Mouse (Mus musculus): Measurements from ENCODE around the gene Ust.

The Ust gene

GRCm38 (mm10) chr10:8227705-8228374 is 290.8 kb downstream of the Ust start:
- no peak for DNase-seq (ENCODE audit: low read depth, low spot score)

DNA sequence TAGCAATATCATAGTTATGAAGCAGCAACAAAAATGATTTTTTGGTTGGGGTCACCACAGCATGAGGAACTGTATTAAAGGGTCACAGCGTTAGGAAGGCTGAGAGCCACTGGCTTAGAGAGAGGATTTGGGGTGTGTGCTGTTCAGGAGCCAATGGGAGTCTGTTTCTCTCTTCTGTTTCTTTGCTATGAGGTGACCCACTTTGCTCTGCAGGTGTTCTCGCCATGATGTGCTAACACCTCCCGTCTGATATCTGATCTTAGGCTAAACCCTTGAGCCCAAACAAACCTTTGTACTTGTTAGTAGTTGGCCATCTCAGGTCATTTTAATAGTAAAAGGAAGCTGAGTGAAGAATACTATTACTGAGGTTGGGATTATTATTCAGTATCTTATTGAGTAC is 292.0 kb downstream of the Ust start:
- DNase-seq (ENCODE audit: low read depth, low spot score) = no peak

GRCm38 (mm10) chr10:8224641-8225040 is 294.0 kb downstream of the Ust start:
- DNase-seq (ENCODE audit: low read depth, low spot score) = no peak

- no peak for DNase-seq (ENCODE audit: low read depth, low spot score)
Measured at GRCm38 (mm10) chr10:8224046-8224445, 294.6 kb downstream of the Ust start.

GRCm38 (mm10) chr10:8216946-8217345 is 301.7 kb downstream of the Ust start:
- DNase-seq (ENCODE audit: low read depth, low spot score) = no peak

- DNase-seq (ENCODE audit: low read depth, low spot score) = no peak
Measured at GRCm38 (mm10) chr10:8215181-8215580, 303.4 kb downstream of the Ust start.

DNA sequence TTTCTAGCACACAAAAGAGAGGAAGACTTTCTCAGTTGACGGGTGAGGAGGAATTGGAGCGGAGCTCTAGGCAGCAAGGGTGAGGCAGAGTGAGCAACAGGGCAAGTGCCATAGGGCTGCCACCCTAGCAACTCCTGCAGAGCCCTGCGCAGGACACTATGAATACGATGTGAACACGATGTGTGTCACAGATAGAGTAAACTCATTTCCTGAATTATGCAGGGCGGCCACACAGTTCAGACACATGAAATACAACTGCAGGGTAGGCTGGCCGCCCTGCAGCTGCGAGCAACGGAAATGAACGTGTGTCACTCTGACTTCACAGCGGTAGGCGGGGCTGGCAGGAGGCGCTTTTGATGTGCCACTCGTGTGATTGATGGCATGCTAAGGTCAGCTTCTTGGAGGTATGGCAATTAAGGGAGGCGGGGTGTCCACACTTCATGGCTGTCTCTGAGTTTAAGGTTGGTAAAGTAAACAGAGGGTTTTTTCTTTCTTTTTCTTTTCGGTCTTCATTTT is 304.7 kb downstream of the Ust start:
- no peak for DNase-seq (ENCODE audit: low read depth, low spot score)

DNA sequence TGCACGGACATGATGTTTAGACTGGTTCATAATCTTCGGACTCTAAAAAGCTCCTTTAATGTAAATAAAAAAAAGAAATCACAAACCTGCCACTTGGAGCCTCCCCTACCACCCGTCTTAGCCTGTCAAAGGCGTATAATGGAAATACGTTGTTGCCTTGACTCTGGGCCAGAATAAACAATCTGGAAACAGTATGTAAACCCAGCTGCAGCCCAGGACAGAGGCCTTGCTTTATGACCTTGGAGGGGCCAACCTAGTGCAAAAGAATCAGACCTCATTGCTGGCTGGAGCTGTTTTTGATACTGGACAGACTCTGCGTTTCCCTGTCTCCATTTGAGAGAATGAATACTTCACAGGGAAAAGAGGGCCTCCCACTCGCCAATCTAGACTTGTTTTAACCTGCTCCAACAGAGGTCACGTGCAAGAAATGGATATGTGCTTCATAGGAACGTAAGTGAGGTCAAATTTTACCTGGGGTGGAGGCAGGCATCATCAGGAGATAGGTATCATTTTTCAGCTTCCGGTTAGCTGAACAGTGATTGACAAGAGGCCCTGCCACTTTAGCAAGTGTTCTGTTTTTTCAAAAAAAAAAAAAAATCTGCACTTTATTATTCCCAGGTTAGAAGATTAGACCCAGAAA is 305.2 kb downstream of the Ust start:
- DNase-seq (ENCODE audit: low read depth, low spot score) = no peak

- DNase-seq (ENCODE audit: low read depth, low spot score) = no peak
Measured at GRCm38 (mm10) chr10:8212611-8213226, 305.9 kb downstream of the Ust start.

GRCm38 (mm10) chr10:8211694-8212093 is 306.9 kb downstream of the Ust start:
- DNase-seq (ENCODE audit: low read depth, low spot score) = no peak

DNA sequence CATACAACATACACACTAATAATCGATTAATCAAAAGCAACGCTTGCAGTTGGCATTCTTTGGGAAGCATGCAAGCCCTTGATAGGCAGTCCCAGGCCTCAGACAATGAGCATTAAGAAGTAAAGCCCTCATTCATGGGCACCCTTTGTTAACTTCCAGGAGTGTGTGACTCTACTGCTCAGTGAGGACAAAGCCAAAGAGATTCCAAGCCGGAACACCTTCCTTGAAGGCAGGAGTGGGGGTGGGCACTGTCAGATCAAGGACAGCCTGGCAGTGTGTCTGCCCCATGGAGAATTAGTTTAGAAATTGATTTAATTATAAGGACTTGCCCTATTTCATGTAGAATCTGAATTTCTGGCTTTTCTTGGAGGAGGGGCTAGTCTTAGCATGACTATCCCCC is 308.3 kb downstream of the Ust start:
- no peak for DNase-seq (ENCODE audit: low read depth, low spot score)

- no peak for DNase-seq (ENCODE audit: low read depth, low spot score)
Measured at GRCm38 (mm10) chr10:8207358-8207757, 311.3 kb downstream of the Ust start.

DNA sequence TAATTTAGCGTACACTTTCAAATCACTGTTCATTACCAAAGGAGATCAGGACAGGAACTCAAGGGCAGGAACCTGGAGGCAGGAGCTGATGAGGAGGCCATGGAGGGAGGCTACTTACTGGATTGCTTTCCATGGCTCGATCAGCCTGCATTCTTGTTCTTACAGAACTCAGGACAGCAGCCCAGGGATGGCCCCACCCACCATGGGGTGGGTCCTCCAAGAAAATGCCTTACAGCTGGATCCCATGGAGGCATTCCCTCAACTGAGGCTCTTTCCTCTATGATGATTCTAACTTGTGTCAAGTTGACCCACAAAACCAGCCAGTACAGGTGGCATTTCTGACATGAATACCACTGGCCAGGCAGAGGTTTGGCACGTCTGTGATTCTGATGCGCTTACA is 314.9 kb downstream of the Ust start:
- DNase-seq (ENCODE audit: low read depth, low spot score) = no peak

- no peak for DNase-seq (ENCODE audit: low read depth, low spot score)
Measured at GRCm38 (mm10) chr10:8199816-8200215, 318.8 kb downstream of the Ust start.

DNA sequence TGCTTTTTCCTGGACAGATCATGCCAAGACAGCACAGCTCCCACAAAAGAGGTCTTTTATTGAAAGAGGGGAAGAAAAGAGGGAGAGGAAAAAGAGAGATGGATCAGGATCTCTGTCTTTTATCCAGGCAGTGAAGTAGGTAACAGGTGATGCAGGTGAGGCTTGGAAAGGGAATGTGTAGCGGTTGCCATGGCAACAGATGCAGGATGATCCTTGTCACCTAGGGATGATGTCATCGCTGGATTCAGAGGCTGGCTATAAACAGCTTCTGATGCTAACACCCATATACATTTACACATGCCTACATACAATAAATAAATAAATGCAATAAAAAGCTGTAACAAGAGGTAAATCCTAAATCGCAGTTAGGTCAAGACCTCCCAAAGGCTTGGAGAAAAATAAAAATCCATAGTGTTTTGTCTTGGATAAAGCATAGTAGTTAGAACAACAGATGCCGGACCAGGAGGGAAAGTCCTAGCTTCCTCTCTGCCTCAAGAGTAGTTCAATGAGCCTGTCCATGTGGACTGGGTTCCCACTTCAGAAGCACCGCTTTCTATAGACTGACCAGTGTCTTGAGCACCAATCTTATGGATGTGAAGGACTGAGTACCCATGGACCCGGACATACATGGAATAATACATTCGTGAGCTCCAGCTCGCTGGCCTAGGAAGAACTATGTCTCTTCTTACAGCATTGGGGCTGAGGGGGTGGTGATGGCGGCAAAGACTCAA is 319.4 kb downstream of the Ust start:
- DNase-seq (ENCODE audit: low read depth, low spot score) = no peak

- DNase-seq (ENCODE audit: low read depth, low spot score) = no peak
Measured at GRCm38 (mm10) chr10:8197661-8198060, 321.0 kb downstream of the Ust start.

DNA sequence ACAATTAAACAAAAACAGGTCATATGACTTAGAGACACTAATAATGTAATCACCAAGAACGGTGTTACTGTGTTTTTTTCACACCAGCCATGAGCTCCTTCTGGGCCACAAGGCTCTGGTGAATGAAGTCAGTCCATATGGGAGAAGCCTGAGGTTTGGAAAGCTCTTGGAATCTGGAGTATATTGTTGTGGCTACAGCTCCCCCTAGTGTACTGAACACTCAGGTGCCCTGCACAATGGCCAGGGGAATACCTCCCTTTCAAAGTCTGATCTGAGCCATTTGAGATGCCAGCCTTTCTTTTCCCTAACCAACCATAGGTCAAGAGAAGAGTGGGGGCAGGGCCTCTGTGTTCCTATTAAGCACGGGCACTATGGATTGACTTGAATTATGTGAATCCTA is 322.3 kb downstream of the Ust start:
- peak; percentile 42 for DNase-seq (ENCODE audit: low read depth, low spot score)

GRCm38 (mm10) chr10:8195730-8196129 is 322.9 kb downstream of the Ust start:
- DNase-seq (ENCODE audit: low read depth, low spot score) = no peak

DNA sequence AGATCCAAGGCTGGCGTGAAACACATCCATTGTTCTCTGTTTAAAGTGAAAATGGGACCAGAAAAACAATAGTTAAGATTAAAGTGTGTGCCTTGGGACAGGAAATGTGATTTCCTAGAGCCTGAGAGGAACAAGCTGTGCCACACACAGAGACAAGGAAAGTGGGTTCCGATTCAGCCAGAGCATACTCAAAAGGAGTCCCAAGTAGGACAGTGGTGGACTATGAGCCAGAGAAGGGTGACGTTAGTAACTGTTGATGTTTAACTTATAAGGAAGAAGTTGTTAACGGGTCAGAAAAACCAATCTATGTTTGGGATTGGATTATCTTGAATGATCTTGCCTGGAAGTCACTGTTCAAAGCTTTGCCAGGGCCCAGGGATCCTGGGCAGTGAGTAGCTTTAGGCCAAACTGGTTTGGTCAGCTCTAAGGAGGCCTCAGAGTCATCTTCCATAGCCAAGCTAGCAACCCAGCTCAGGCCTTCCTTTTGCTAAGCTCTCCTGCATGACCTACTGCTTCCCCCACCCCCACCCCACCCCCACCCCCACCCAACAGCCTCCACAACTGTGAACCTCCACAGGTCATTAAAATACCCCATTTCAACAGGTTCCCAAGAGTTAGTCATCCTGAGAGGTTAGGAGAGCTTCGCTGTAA is 329.2 kb downstream of the Ust start:
- no peak for DNase-seq (ENCODE audit: low read depth, low spot score)

GRCm38 (mm10) chr10:8185586-8185985 is 333.0 kb downstream of the Ust start:
- no peak for DNase-seq (ENCODE audit: low read depth, low spot score)

GRCm38 (mm10) chr10:8184711-8185110 is 333.9 kb downstream of the Ust start:
- DNase-seq (ENCODE audit: low read depth, low spot score) = no peak

- no peak for DNase-seq (ENCODE audit: low read depth, low spot score)
Measured at GRCm38 (mm10) chr10:8183171-8183570, 335.5 kb downstream of the Ust start.
